Mouse (Mus musculus) right cerebral cortex, postnatal 14 days (tissue): ENCODE measurements around the gene Rab3gap2.

ENCODE experiments used
- DNase-seq: peaks from one replicate; pipeline ENCODE4 v3.0.0; 2022

Rab3gap2 gene

GRCm38 (mm10) chr1:185203909-185204661 lies at the start of gene Rab3gap2:
Gene Rab3gap2, plus strand, starts transcription at chr1:185204117.
- DNase-seq = peak; percentile 99

DNA sequence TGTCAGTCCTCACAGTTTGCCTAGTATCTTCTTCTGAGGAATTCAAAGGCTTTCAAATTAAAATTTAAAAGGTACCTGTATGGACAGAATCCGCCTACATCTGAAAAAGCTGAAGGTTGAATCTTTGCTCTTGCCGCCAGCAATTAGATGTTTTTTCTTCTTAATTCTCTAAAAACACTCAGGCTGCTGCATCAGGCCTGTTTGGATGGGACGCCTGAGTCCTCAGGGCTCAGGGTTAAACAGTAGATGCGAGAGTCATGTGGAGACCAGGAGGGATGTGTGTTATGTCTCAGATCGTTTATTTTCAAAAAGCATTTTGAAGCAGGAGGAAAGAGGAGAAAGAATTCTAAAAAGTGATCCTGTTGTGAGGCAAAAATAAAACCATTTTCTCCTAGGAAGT lies 30.3 kb upstream of the Rab3gap2 start:
- DNase-seq = no peak

- DNase-seq = peak; percentile 33
Observed at GRCm38 (mm10) chr1:185177860-185178259, 26.1 kb upstream of the Rab3gap2 start.

- no peak for DNase-seq
Observed at GRCm38 (mm10) chr1:185183591-185184330, 20.2 kb upstream of the Rab3gap2 start.

DNA sequence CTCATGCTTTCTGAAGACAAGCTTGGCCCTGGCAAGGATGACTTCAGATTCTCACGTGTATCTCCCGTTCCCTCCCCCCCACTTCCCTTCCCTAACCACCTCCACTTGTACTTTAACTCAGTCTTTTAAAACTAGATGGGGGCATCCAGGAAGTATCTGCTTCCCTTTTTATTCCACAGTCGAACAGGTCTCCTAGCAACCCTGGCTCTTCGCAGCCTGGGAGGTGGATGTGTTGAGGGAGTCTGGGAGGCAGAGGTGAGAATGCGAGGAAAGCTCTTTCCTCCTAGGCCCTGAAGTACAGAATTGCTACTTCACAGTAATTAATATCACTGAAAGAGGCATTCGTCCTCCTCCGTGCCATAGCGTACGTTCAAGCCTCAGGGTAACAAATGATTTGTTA lies 18.4 kb upstream of the Rab3gap2 start:
- DNase-seq = peak; percentile 57

DNA sequence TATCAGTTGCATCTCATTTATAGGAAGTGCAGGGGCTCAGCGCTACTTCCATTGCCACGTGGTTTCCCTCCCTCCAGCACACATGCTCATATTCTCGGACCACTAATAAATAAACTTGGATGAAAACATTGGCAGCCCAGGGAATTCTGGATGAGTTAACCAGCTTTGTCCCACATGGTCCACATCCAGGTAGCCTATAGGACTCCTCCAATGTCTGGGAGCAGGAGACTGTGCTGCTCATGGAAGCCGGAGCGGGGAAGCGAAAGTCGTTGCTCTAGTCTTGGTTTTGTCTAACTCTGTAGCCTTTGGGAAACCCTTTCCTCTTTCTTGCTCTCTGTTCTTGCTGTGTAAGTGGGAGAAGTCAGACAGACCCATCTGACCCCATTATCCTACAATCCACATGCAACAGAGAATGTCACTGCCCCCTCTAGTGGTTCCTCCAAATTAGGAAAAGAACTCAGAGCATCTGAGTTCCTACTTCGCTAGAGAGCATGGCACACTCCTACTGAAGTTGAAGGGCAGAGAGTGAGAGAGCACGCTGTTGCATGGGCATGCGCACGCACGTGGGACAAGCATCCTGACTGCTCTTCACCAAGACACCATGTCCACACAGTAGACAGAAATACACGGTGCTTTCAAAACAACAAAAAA lies 16.7 kb upstream of the Rab3gap2 start:
- no peak for DNase-seq

- no peak for DNase-seq
Observed at GRCm38 (mm10) chr1:185189901-185190300, 14.0 kb upstream of the Rab3gap2 start.

DNA sequence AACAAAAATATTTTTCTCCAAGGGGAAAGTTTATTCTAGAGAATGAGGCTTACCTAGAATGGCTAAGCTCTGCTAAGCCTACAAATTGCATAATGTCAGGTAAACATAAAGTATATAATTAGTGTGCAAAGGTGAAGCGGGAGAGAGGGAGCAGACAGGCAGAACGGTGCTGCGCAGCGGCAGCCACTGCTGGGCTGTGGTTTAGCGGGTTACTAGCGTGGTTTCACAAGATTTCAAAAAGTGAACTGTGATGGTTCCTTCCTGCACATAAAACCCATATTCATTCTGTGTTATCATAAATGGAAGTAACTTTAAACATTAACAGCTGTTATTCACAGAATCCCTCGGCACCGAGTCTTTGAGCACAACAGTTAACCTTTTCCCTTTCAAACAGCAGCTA lies 11.8 kb upstream of the Rab3gap2 start:
- no peak for DNase-seq

DNA sequence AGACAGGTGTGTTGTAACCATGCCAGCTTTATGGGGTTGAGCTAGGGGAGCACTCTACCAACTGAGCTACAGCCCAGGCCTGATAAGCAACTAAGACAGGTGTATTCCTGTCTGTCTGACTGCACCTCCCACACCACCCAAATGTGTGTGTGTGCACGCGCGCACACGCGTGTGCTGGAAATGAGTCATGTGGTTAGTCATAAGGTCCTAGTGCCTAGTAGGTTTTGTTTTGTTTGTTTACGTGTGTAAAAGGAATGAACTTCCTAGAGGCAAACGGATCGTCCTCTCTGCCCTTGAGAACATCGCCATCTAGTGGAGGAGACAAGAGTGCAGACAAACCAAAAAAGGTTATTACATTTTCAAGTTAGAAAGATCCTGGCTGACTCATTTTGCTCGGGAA lies 10.4 kb upstream of the Rab3gap2 start:
- DNase-seq = no peak

GRCm38 (mm10) chr1:185196323-185196722 lies 7.6 kb upstream of the Rab3gap2 start:
- no peak for DNase-seq

GRCm38 (mm10) chr1:185200571-185201395 lies 3.1 kb upstream of the Rab3gap2 start:
- no peak for DNase-seq

GRCm38 (mm10) chr1:185201994-185202393 lies 1.9 kb upstream of the Rab3gap2 start:
- no peak for DNase-seq

DNA sequence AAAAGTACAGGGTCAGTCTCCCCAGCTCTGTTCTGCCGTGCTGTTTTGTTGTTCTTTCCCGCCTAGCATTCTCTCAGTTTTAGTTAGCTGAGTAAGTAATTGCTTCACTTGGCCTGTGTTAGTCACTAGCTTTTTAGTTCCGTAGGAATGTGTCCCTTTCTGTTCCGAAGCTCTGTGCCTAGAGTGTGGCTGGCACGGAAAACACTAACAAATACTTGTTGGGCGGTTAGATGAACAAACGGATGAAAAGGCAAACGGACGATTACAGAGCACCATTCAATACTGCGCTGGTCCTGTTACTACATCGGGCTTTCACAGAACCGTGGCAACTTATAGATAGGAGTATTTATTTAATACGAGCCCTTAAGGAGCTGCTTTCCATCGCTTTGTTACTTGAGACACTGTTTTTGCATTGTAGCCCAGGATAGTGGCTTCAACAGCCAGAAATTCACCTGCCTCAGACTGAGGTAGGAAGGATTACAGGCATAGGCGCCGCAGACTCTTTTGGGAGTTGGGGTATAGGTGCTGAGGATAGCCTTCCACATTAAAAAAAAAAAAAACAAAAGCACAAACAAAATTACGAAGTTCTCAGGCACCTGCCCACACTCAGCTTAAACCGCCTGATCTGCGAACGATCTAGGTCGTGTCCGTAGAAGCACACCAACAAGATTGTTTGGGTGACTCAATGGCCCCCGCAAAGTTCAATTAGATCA lies 565 bp upstream of the Rab3gap2 start:
- no peak for DNase-seq

GRCm38 (mm10) chr1:185205090-185205489 lies 1.2 kb downstream of the Rab3gap2 start:
- DNase-seq = no peak

GRCm38 (mm10) chr1:185207851-185208595 lies 4.1 kb downstream of the Rab3gap2 start:
- no peak for DNase-seq

DNA sequence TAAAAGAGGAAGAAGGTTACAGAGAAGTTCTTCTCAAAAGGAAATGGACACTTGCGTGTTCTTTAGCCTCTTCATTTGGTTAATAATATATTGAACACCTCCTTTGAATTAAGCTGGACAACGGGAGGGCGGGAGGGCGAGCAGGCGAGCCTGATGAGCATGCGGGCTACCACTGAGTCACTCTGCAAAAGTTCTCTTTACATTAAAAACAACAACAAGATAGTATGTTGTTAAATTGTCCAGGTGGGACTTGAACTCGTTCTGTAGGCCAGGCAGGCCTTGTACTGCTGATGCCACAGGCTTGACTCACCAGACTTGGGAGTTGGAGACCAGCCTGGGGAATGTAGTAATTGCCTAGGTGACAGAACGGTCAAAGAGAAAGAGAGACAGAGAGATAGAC lies 4.8 kb downstream of the Rab3gap2 start:
- no peak for DNase-seq

GRCm38 (mm10) chr1:185209641-185210176 lies 5.8 kb downstream of the Rab3gap2 start:
- DNase-seq = no peak

- no peak for DNase-seq
Observed at GRCm38 (mm10) chr1:185216360-185216759, 12.4 kb downstream of the Rab3gap2 start.

DNA sequence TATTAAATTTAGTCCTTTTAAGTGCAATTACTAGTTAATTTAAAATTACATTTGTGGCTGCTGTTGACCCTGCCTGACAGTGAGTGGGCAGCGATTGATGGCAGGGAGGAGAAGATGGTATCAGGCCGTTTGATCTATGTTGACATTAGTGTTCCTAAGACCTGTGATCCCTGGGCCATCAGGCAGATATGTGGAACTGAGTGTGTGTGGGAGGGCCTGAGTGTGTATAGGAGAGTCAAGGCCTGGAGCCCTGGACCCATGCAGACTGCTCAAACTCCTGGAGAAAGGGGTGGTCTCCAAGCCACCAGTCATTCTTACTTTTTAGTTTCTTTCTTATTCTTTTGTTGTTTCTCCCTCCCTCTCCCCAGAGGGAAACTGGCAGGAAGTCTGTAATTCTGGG lies 12.8 kb downstream of the Rab3gap2 start:
- no peak for DNase-seq

GRCm38 (mm10) chr1:185217966-185218365 lies 14.0 kb downstream of the Rab3gap2 start:
- DNase-seq = no peak

- no peak for DNase-seq
Observed at GRCm38 (mm10) chr1:185226889-185227288, 23.0 kb downstream of the Rab3gap2 start.
